Mouse (Mus musculus) intestine, embryonic 16.5 days (tissue): Measurements from ENCODE around the gene Tmem262. TPM values are rescaled to one million over a fixed set of nuclear protein-coding genes. Genes with fewer than 3 reads are reported as not detected.

Source experiments
- ATAC-seq: fragments of 200-750 bp; cut with Nextera tagmentation; 2 replicates; pipeline ENCODE4 v1.8.0; 2017; ENCODE audit warnings: moderate TSS enrichment, moderate library complexity
- H3K27ac ChIP-seq: fragments of 300-500 bp; sonication (generic); 2 replicates; pipeline ENCODE4 v1.5.1; 2014; ENCODE audit warnings: mild to moderate bottlenecking, low read length
- H3K27me3 ChIP-seq: fragments of 300-500 bp; sonication (generic); replicated peaks from 2 replicates; pipeline ENCODE4 v1.6.1; 2014; ENCODE audit warnings: low read length, control low read depth, mixed read lengths; ENCODE audit not compliant: control insufficient read depth, insufficient read depth
- H3K36me3 ChIP-seq: fragments of 300-500 bp; sonication (generic); 2 replicates; pipeline ENCODE4 v1.6.1; 2014; ENCODE audit warnings: low read length, control low read depth; ENCODE audit not compliant: control insufficient read depth, insufficient read depth
- H3K4me1 ChIP-seq: fragments of 300-500 bp; sonication (generic); 2 replicates; pipeline ENCODE4 v1.6.1; 2014; ENCODE audit warnings: low read length, control low read depth, mixed read lengths; ENCODE audit not compliant: control insufficient read depth, insufficient read depth
- H3K4me2 ChIP-seq: fragments of 300-500 bp; sonication (generic); 2 replicates; pipeline ENCODE4 v1.6.1; 2014; ENCODE audit warnings: low read depth, low read length, control low read depth
- H3K4me3 ChIP-seq: fragments of 300-500 bp; sonication (generic); 2 replicates; pipeline ENCODE4 v1.5.1; 2014; ENCODE audit warnings: mild to moderate bottlenecking, low read length
- H3K9ac ChIP-seq: fragments of 300-500 bp; sonication (generic); 2 replicates; pipeline ENCODE4 v1.6.1; 2014; ENCODE audit warnings: low read depth, low read length
- H3K9me3 ChIP-seq: fragments of 300-500 bp; sonication (generic); 2 replicates; pipeline ENCODE4 v1.6.1; 2016; ENCODE audit warnings: low read length, control low read depth; ENCODE audit not compliant: control insufficient read depth
- WGBS: fragments of 180-500 bp; shearing (Covaris S2); extraction: QIAGEN DNeasy Blood & Tissue Kit; methylation state at CpG from one replicate; pipeline ENCODE4 v1.1.7; 2014; 5-methylcytosine and 5-hydroxymethylcytosine counted together
- polyA plus RNA-seq: library from polyadenylated mRNA; unstranded; fragments of >200 nt; fragmentation: Nextera tagmentation; extraction: Ambion mirVana; gene quantifications from 2 replicates; pipeline ENCODE4 v1.2.1, GENCODE M21; 2015

Gene Tmem262
- polyA plus RNA-seq, 1 experiment from 2014 or later, result not detected

- peak within 1 kb of the TSS; percentile 94 for H3K9ac ChIP-seq
- H3K27ac ChIP-seq, result peak within 1 kb of the TSS; percentile 99
- peak within 1 kb of the TSS; percentile 77 for H3K4me2 ChIP-seq
- H3K9me3 ChIP-seq, result no peaks in the 10 kb centered on the region
- under 1% methylated on average over 65 of the region's 65 CpGs for WGBS
- no peaks in the 10 kb centered on the region for H3K27me3 ChIP-seq
- peak; percentile 92 for ATAC-seq
- peaks cover 31% of the 10 kb centered on the region for H3K36me3 ChIP-seq
- peak within 1 kb of the TSS; percentile 80 for H3K4me3 ChIP-seq
- H3K4me1 ChIP-seq, result peaks cover 12% of the 10 kb centered on the region
These were observed 33.3 kb upstream of the Tmem262 start, which contains the start of gene Syvn1 for GRCm38 (mm10) chr19:6046294-6047153. Gene Syvn1 (plus strand): TSS chr19:6046576.

- no peaks in the 10 kb centered on the region for H3K9me3 ChIP-seq
These were observed 32.5 kb upstream of the Tmem262 start for GRCm38 (mm10) chr19:6047154-6047898.

GRCm38 (mm10) chr19:6047899-6048166 lies 32.0 kb upstream of the Tmem262 start:
- WGBS, result 84% methylated on average over 8 of the region's 8 CpGs
- peak overlapping the region; percentile 94 for H3K9ac ChIP-seq
- H3K4me1 ChIP-seq, result peaks cover 12% of the 10 kb centered on the region
- no peak overlapping the region for H3K27ac ChIP-seq
- peak overlapping the region; percentile 80 for H3K4me3 ChIP-seq
- ATAC-seq, result no peak
- peaks cover 38% of the 10 kb centered on the region for H3K36me3 ChIP-seq
- no peaks in the 10 kb centered on the region for H3K27me3 ChIP-seq
- no peaks in the 10 kb centered on the region for H3K9me3 ChIP-seq
- H3K4me2 ChIP-seq, result peak overlapping the region; percentile 77

More at GRCm38 (mm10) chr19:6047154-6047898, 32.5 kb upstream of the Tmem262 start:
- Histone ChIP-seq H3K9ac (peak overlapping the region; percentile 94), H3K4me2 (peak overlapping the region; percentile 77), H3K27me3 (no peaks in the 10 kb centered on the region), H3K4me3 (peak overlapping the region; percentile 80), H3K4me1 (peaks cover 12% of the 10 kb centered on the region), H3K36me3 (peaks cover 35% of the 10 kb centered on the region), H3K27ac (peak overlapping the region; percentile 99)
- WGBS, result under 1% methylated on average over 41 of the region's 44 CpGs
- peak; percentile 34 for ATAC-seq

GRCm38 (mm10) chr19:6048681-6049410 lies 31.0 kb upstream of the Tmem262 start:
- H3K4me1 ChIP-seq, result peaks cover 12% of the 10 kb centered on the region
- H3K4me3 ChIP-seq, result no peak overlapping the region
- no peak for ATAC-seq
- H3K9me3 ChIP-seq, result no peaks in the 10 kb centered on the region
- H3K9ac ChIP-seq, result peak overlapping the region; percentile 94; the same call in 1 of the 2 replicates
- no peak overlapping the region for H3K27ac ChIP-seq
- 83% methylated on average over 11 of the region's 11 CpGs for WGBS
- H3K36me3 ChIP-seq, result peaks cover 46% of the 10 kb centered on the region
- H3K27me3 ChIP-seq, result no peaks in the 10 kb centered on the region
- no peak overlapping the region for H3K4me2 ChIP-seq

- Histone ChIP-seq H3K36me3 (peaks cover 53% of the 10 kb centered on the region), H3K4me3 (no peak overlapping the region), H3K4me1 (peaks cover 20% of the 10 kb centered on the region), H3K9ac (no peak overlapping the region), H3K27me3 (no peaks in the 10 kb centered on the region), H3K27ac (no peak overlapping the region), H3K4me2 (no peak overlapping the region), H3K9me3 (no peaks in the 10 kb centered on the region)
- ATAC-seq, result no peak
- WGBS, result 86% methylated on average over 7 of the region's 7 CpGs
These were observed 27.3 kb upstream of the Tmem262 start for GRCm38 (mm10) chr19:6052516-6052915.

GRCm38 (mm10) chr19:6054296-6054695 lies 25.5 kb upstream of the Tmem262 start:
- Histone ChIP-seq H3K27ac (no peak overlapping the region), H3K4me3 (no peak overlapping the region), H3K4me2 (no peak overlapping the region), H3K9me3 (no peaks in the 10 kb centered on the region), H3K36me3 (peaks cover 43% of the 10 kb centered on the region), H3K4me1 (peaks cover 18% of the 10 kb centered on the region), H3K27me3 (no peaks in the 10 kb centered on the region), H3K9ac (no peak overlapping the region)
- no peak for ATAC-seq
- 80% methylated on average over 5 of the region's 5 CpGs for WGBS

- H3K27me3 ChIP-seq, result no peaks in the 10 kb centered on the region
- ATAC-seq, result no peak
- no peaks in the 10 kb centered on the region for H3K9me3 ChIP-seq
- peak overlapping the region; percentile 87 for H3K9ac ChIP-seq
- H3K4me3 ChIP-seq, result peak overlapping the region; percentile 83
- H3K4me1 ChIP-seq, result peaks cover 19% of the 10 kb centered on the region
- WGBS, result 45% methylated on average over 4 of the region's 4 CpGs
- H3K27ac ChIP-seq, result no peak overlapping the region
- H3K36me3 ChIP-seq, result peaks cover 21% of the 10 kb centered on the region
- peak overlapping the region; percentile 55 for H3K4me2 ChIP-seq
These were observed 23.1 kb upstream of the Tmem262 start for GRCm38 (mm10) chr19:6056696-6057095.

- Histone ChIP-seq H3K9me3 (no peaks in the 10 kb centered on the region), H3K4me3 (peak within 1 kb of the TSS; percentile 83), H3K4me1 (peaks cover 28% of the 10 kb centered on the region), H3K36me3 (peaks cover 17% of the 10 kb centered on the region), H3K9ac (peak within 1 kb of the TSS; percentile 87), H3K27ac (peak within 1 kb of the TSS; percentile 74), H3K27me3 (no peaks in the 10 kb centered on the region), H3K4me2 (peak within 1 kb of the TSS; percentile 80)
- ATAC-seq, result peak; percentile 83
- WGBS, result 2% methylated on average over 63 of the region's 63 CpGs
These were observed 22.3 kb upstream of the Tmem262 start, which contains the start of the genes Mrpl49 and Fau for GRCm38 (mm10) chr19:6057313-6058096. Gene Mrpl49 (minus strand): TSS chr19:6057785. Gene Fau (plus strand): TSS chr19:6057844.
